Mouse (Mus musculus): Measurements from ENCODE around the gene Gm12569. TPM values are rescaled to one million over a fixed set of nuclear protein-coding genes. Genes with fewer than 3 reads are reported as not detected.

Gene Gm12569
- not detected for polyA plus RNA-seq (2014; fragmentation: Illumina TruSeq; extraction: RNeasy Lipid Tissue Mini Kit (QIAGEN cat#74804); ENCODE audit: insufficient read depth, low read depth, low replicate concordance)

GRCm38 (mm10) chr11:51220308-51220707, at the start of gene Gm12569:
Gene Gm12569, plus strand, starts transcription at chr11:51220473.

GRCm38 (mm10) chr11:51261680-51262219, 41.5 kb downstream of the Gm12569 start, which contains the start of gene Clk4:
Gene Clk4, plus strand, starts transcription at chr11:51261730.

GRCm38 (mm10) chr11:51262342-51263285, 42.3 kb downstream of the Gm12569 start, which contains the start of gene BC049762:
Gene BC049762, minus strand, starts transcription at chr11:51263046.

Other genes starting within 250 kb of the Gm12569 start
- not detected for gene Olfr1377, start 238.5 kb upstream of the Gm12569 start, polyA plus RNA-seq (2014; fragmentation: Illumina TruSeq; extraction: RNeasy Lipid Tissue Mini Kit (QIAGEN cat#74804); ENCODE audit: insufficient read depth, low read depth, low replicate concordance)
- not detected for gene Olfr51, start 216.9 kb upstream of the Gm12569 start, polyA plus RNA-seq (2014; fragmentation: Illumina TruSeq; extraction: RNeasy Lipid Tissue Mini Kit (QIAGEN cat#74804); ENCODE audit: insufficient read depth, low read depth, low replicate concordance)
- gene Olfr54, start 206.2 kb upstream of the Gm12569 start, polyA plus RNA-seq (2014; fragmentation: Illumina TruSeq; extraction: RNeasy Lipid Tissue Mini Kit (QIAGEN cat#74804); ENCODE audit: insufficient read depth, low read depth, low replicate concordance) = not detected
- not detected for gene Olfr1375, start 172.4 kb upstream of the Gm12569 start, polyA plus RNA-seq (2014; fragmentation: Illumina TruSeq; extraction: RNeasy Lipid Tissue Mini Kit (QIAGEN cat#74804); ENCODE audit: insufficient read depth, low read depth, low replicate concordance)
- gene Zfp354a, start 161.2 kb upstream of the Gm12569 start, polyA plus RNA-seq (2014; fragmentation: Illumina TruSeq; extraction: RNeasy Lipid Tissue Mini Kit (QIAGEN cat#74804); ENCODE audit: insufficient read depth, low read depth, low replicate concordance) = 2.3 TPM
- gene Clk4, start 41.3 kb downstream of the Gm12569 start, polyA plus RNA-seq (2014; fragmentation: Illumina TruSeq; extraction: RNeasy Lipid Tissue Mini Kit (QIAGEN cat#74804); ENCODE audit: insufficient read depth, low read depth, low replicate concordance) = 49.4 TPM
- gene BC049762, start 42.6 kb downstream of the Gm12569 start, polyA plus RNA-seq (2014; fragmentation: Illumina TruSeq; extraction: RNeasy Lipid Tissue Mini Kit (QIAGEN cat#74804); ENCODE audit: insufficient read depth, low read depth, low replicate concordance) = 0.59 TPM
- gene Col23a1, start 69.4 kb downstream of the Gm12569 start, polyA plus RNA-seq (2014; fragmentation: Illumina TruSeq; extraction: RNeasy Lipid Tissue Mini Kit (QIAGEN cat#74804); ENCODE audit: insufficient read depth, low read depth, low replicate concordance) = 16.3 TPM

All from lung, adult 10 weeks (tissue).